Mouse (Mus musculus) splenic B cell, adult 2 months (primary cell): ENCODE data around the gene Eri2.
"Not testable (repeated sequence)": the region's sequence is repeated elsewhere in the genome, so short reads cannot be mapped to it uniquely, and the experiment has no call there.

Experiments used
- DNase-seq: peaks from one replicate; pipeline ENCODE4 v3.0.0-alpha.2; 2011; ENCODE audit warnings: low read depth, low spot score
- H3K27me3 ChIP-seq: 2 replicates; pipeline ENCODE4 v1.6.1; 2012; ENCODE audit warnings: mild to moderate bottlenecking, low read length, moderate library complexity, mixed read lengths; ENCODE audit not compliant: control insufficient read depth, poor library complexity, insufficient read depth, severe bottlenecking
- H3K36me3 ChIP-seq: 2 replicates; pipeline ENCODE4 v1.6.1; 2012; ENCODE audit warnings: mild to moderate bottlenecking, low read length, moderate library complexity, mixed read lengths; ENCODE audit not compliant: control insufficient read depth, poor library complexity, insufficient read depth, severe bottlenecking

The Eri2 gene

DNA sequence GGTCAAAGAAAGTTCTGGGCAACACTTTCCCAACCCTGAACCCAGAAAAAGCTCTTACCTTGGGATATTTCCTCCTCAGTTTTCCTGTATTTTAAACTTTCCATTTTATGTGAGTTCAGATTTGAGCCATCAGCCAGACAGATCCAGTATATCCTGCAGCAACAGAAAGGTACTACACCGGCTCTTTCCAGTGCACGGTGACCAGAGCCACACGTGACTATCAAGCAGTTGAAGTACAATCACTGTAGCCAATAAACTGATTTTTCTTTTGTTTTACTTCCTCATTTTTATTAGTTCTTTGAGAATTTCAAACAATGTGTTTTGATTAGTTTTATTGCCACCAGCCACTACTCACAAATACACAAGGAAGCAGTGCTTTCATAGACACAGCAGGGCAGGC is 29.5 kb downstream of the Eri2 start:
- no peaks in the 10 kb centered on the region for H3K27me3 ChIP-seq
- no peaks in the 10 kb centered on the region for H3K36me3 ChIP-seq
- DNase-seq, result no peak

GRCm38 (mm10) chr7:119762166-119762697 is 31.6 kb downstream of the Eri2 start:
- Histone ChIP-seq H3K27me3 (no peaks in the 10 kb centered on the region), H3K36me3 (no peaks in the 10 kb centered on the region)
- DNase-seq, result no peak

- H3K36me3 ChIP-seq, result no peaks in the 10 kb centered on the region
- no peaks in the 10 kb centered on the region for H3K27me3 ChIP-seq
- DNase-seq, result no peak
Measured at GRCm38 (mm10) chr7:119760527-119760951, 33.3 kb downstream of the Eri2 start, which contains the start of gene Acsm3. Acsm3 (plus strand) TSS chr7:119760923.

DNA sequence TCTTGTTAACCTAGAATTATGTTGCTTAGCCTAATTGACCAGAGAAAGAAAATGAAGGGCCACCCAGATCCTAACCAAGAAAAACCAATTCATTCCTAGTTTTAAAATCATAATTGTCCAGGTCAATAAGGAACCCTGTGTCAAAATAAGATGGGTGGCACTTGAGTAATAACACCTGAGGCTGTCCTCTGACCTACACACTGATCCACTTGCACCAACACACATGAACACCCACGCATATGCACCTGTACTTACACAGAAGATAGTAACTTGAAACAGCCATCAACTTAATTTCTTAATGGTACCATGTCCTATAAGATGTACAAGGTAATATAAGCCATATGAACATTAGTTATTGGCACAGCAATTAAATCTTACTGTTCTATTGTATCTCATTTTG is 40.2 kb downstream of the Eri2 start:
- no peaks in the 10 kb centered on the region for H3K27me3 ChIP-seq
- DNase-seq, result no peak
- no peaks in the 10 kb centered on the region for H3K36me3 ChIP-seq

GRCm38 (mm10) chr7:119749942-119750341 is 43.9 kb downstream of the Eri2 start:
- Histone ChIP-seq H3K36me3 (no peaks in the 10 kb centered on the region), H3K27me3 (no peaks in the 10 kb centered on the region)
- no peak for DNase-seq

- DNase-seq, result no peak
- H3K27me3 ChIP-seq, result no peaks in the 10 kb centered on the region
- no peaks in the 10 kb centered on the region for H3K36me3 ChIP-seq
Measured at GRCm38 (mm10) chr7:119748761-119749160, 45.1 kb downstream of the Eri2 start.

- DNase-seq, result no peak
- H3K36me3 ChIP-seq, result no peaks in the 10 kb centered on the region
- H3K27me3 ChIP-seq, result no peaks in the 10 kb centered on the region
Measured at GRCm38 (mm10) chr7:119745869-119746268, 48.0 kb downstream of the Eri2 start.

DNA sequence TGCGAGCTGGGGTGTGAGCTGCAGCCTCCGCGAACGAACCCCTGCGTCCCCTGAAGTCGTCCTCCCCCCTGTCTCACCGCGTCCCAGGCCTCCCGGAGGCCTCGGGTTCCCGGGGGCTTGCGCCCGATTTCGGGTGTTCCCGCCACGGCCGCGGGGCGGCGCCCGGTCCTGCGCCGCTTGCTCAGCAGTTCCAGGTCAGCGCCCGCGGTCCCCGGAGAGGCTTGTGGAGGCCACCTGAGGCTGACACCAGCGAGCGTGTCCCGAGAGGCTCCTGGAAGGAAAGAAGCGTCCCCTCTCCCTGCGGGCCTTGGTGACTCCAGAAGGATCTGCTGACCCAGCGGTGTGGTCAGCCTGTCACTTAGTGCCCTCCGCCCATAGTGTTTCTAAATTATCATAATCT is 49.5 kb downstream of the Eri2 start:
- peak; percentile 29 for DNase-seq
- H3K36me3 ChIP-seq, result no peaks in the 10 kb centered on the region
- no peaks in the 10 kb centered on the region for H3K27me3 ChIP-seq

DNA sequence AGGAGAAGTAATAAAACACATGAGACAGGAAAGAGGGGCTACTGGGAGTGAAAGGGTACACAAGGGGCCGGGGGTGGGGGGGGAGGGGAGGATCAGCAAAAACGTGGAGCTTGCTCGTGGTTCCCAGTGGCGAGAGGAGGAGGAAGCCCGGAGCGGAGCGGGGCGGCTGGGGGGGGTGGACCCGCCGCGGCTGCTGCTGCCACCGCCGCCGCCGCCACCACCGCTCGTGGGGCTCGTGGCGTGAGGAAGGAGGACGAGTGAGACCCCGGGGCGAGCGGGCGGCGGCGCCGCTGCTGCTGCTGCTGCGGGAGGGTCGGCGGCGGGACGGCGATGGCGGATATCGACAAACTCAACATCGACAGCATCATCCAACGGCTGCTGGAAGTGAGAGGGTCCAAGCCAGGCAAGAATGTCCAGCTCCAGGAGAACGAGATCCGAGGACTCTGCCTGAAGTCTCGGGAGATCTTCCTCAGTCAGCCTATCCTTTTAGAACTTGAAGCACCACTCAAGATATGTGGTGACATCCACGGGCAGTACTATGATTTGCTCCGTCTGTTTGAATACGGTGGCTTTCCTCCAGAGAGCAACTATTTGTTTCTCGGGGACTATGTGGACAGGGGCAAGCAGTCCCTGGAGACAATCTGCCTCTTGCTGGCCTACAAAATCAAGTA is 53.9 kb downstream of the Eri2 start:
- not testable (repeated sequence) for DNase-seq, H3K27me3 ChIP-seq, H3K36me3 ChIP-seq

GRCm38 (mm10) chr7:119738877-119739276 is 55.0 kb downstream of the Eri2 start:
- Histone ChIP-seq H3K36me3 (no peaks in the 10 kb centered on the region), H3K27me3 (no peaks in the 10 kb centered on the region; the same call in 1 of the 2 replicates)
- DNase-seq, result no peak

DNA sequence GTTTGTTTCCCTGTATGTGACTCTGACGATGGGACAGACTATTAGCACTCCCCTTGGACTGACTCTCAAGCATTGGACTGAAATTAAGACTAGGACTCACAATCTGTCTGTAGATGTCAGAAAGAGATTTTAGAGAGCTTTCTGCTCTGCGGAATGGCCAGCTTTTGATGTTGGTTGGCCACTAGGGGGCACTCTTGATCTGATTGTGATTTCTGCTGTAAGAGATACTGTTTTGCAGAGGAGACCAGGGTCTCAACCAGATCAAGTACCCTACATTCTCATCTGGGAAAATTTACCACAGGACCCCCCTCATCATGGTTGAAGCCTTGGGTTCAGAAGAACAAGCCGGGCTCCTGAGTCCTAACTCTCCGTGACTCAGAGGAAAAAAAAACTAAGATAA is 62.6 kb downstream of the Eri2 start:
- peak; percentile 39 for DNase-seq
- H3K27me3 ChIP-seq, H3K36me3 ChIP-seq: not testable (repeated sequence)

DNA sequence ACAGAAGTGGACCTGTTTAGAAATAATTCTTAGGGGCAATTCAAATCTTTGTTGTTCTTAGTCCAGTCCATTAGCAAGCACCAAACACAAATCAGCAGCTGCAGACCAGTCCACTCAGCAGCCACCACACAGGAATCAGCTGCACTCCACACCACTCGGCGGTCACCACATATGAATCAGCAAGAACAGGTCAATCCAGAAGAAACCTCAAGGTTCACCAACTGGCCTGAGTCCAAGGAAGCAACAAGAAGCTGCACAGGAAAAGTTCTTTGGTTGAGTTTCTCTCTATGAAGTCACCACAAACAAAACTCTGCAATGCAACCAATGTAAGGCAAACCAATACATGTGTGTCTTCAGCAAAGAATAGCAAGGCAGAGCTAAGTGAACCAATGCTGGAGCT is 66.2 kb downstream of the Eri2 start:
- no peak for DNase-seq
- no peaks in the 10 kb centered on the region for H3K36me3 ChIP-seq
- H3K27me3 ChIP-seq, result no peaks in the 10 kb centered on the region

GRCm38 (mm10) chr7:119720947-119721310 is 72.9 kb downstream of the Eri2 start:
- no peaks in the 10 kb centered on the region for H3K27me3 ChIP-seq
- H3K36me3 ChIP-seq, result peaks cover 8% of the 10 kb centered on the region
- DNase-seq, result no peak

DNA sequence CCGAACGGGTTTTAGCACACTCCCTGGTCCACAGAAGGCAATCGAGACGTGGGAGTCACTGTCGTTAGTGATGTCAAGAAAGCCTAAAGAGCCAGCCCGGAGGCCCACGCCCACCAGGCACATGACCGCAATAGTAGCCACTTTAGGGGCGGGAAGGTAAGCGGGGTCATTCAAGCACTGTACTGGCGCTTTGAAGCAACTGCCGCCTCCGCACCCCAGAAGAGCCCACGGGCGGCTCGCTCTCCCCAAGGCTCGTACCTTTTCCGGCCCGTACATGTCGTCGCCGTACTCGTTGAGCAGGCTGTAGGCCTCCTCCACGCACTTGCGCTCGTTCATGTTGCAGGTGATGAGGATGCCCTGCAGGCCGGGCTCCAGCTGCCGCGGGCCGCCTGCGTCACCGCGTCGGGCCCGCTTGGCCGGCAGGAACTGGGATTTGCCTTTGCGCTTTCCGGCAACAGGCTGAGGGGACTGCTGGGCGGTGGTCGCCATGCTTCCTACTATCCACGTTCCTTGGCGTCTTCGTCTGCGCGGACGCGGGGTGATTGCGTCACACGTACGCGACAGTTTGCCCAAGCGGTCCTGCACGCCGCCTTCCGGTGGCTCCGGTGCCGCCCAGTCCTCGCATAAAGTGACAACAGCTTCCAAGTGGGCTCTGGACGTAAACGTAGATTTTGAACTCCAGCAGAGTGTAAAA is 73.5 kb downstream of the Eri2 start, which contains the start of gene Thumpd1:
TSS of gene Thumpd1 (minus strand) at position 546 of the 694 bp plus-strand sequence.
- DNase-seq, result peak; percentile 94
- H3K36me3 ChIP-seq, result peaks cover 8% of the 10 kb centered on the region
- no peaks in the 10 kb centered on the region for H3K27me3 ChIP-seq
